Mouse (Mus musculus) brain, embryonic 14.5 days (tissue): ENCODE measurements around the gene Rps6ka1. TPM values are rescaled to one million over a fixed set of nuclear protein-coding genes. Genes with fewer than 3 reads are reported as not detected.

Source experiments
- DNase-seq: peaks from one replicate; pipeline ENCODE4 v3.0.0-alpha.2; 2011; ENCODE audit warnings: low read depth
- CTCF ChIP-seq: fragments of 200-500 bp; IDR thresholded peaks from 2 replicates; pipeline ENCODE4 v1.5.1; 2012; ENCODE audit warnings: inconsistent platforms, mild to moderate bottlenecking, moderate library complexity, borderline replicate concordance; ENCODE audit not compliant: insufficient read depth, insufficient read length; ENCODE audit errors: extremely low read depth
- POLR2A ChIP-seq: fragments of 200-500 bp; IDR thresholded peaks from 2 replicates; pipeline ENCODE4 v1.6.1; 2012; ENCODE audit warnings: mild to moderate bottlenecking, inconsistent platforms, borderline replicate concordance; ENCODE audit not compliant: poor library complexity, insufficient read depth, insufficient read length, severe bottlenecking; ENCODE audit errors: extremely low read depth
- polyA plus RNA-seq: library from polyadenylated mRNA; depleted of rRNA; stranded (reverse); fragments of >200 nt; gene quantifications from 2 replicates; pipeline ENCODE4 v1.2.3, GENCODE M21; 2012

Gene Rps6ka1
- polyA plus RNA-seq, 1 experiment = 20.1 TPM

DNA sequence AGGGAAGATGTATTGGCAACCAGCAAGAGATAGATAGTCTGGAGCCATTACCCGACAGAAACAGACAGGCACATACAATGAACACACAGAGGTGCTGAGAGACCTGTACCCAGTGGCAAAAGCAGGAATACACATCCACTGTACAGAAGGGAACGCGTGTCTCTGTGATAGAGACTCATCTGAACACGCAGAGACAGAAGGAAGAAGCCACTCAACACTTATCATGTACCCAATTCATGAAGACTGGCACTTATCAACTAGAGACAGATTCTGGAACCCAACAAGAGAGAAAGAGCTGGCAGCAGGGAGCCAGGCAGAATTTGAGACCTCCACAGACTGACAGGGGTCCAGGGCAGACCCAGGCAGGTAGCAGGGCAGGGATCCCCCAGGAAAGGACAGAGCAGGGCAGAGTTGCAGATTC is 14.2 kb downstream of the Rps6ka1 start:
- TF ChIP-seq POLR2A = no peak
- TF ChIP-seq CTCF = no peak
- DNase-seq = no peak

DNA sequence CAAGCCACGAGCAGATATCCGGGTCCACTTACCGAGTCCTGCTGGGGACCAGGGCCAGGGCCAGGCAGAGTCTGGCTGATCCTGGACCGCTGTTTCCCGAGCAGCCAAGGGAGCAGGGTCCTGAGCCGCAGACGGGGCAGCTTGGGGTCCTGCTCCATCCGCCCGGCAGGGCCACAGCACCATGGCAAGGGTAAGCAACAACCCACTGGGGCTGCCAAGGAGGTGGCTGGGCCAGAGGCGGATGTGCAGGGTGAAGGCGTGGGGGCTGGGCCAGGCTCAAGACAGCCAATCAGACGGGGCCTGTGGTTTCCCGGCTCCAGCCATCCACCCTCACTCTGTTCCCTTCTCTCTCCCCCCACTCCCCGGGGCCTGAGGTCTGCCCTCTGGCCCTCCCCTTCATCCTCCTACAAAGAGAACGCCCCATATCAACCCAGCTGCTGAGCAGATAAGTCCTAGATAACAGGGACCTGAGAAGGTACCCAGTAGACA is 14.7 kb downstream of the Rps6ka1 start:
- no peak for TF ChIP-seq POLR2A
- no peak for DNase-seq

DNA sequence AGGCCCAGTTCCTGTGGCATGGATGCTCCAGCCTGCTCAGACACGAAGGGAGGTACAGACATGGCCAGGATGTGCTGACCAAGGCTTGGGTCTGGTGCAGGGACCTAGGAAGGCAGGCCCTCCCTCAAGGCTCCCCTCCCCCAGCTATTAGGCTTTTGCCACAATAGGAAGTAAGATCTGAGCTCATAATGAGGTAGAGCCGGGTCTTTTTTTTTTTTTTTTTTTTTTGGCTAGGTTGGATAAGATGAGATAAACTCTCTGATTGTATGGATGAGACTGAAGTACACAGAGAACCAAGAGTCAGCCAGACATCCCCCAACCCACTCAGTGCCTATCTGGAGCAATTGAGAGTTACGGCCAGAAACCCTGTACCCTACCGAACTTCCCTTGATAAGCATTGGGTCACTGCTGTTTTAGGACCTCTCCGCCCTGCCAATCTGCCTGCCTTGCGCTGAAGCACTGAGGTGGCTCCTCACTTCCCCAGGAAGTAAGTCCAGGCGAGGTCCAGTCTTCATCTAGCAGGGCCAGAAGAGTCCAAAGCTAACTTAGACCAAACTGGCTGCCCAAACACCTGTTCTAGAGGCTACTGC is 15.3 kb downstream of the Rps6ka1 start:
- no peak for DNase-seq
- no peak for TF ChIP-seq POLR2A
- TF ChIP-seq CTCF = no peak

DNA sequence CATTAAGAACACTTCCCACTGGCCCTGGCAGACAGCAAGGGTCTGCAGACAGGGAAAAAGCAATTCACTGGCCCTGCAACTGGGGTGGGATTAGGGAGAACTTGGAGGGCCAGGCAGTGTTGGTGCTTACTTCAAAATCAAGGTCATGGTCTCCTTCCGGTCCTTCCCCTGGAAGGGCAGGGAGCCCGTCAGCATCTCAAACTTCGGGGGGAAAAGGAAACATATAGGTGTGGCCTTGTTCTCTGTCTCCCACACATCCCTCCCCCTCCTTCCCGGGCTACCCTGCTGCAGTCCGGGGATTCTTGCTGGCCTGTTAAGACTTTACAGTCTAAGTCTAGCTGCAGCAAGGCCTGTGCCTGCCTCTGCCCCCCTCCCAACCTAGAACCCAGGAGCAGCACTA is 22.4 kb downstream of the Rps6ka1 start:
- TF ChIP-seq POLR2A (no peak), CTCF (no peak)
- DNase-seq = no peak

DNA sequence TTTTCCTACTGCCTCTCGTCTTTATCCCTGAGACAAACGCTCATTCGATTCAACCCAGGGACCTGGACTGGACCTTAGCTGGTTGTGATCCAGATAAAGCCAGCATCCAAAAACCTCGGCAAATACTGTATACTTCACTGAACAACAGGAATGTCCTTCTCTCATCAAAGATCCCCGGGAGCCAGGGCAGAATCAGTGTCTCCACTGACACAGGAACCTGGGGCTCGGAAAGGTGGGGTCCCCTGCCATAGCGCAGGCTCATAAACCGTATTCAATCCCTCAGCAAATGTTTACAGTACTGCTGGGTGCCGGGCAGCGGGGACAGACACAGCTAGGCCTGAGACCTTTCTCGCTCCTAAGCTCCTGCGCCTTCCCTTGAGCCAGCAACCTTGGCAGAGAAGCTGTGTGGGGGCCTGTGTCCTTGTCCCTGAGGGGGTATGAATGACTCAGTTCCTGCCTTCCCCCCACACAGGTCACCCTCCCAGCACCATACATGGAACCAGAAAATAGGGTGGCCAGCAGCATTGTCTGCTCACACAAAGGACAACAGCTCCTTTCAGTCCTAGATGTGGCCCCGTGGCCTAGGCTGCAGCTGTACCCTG is 23.1 kb downstream of the Rps6ka1 start:
- DNase-seq = peak; percentile 37
- TF ChIP-seq CTCF = no peak
- TF ChIP-seq POLR2A = no peak

DNA sequence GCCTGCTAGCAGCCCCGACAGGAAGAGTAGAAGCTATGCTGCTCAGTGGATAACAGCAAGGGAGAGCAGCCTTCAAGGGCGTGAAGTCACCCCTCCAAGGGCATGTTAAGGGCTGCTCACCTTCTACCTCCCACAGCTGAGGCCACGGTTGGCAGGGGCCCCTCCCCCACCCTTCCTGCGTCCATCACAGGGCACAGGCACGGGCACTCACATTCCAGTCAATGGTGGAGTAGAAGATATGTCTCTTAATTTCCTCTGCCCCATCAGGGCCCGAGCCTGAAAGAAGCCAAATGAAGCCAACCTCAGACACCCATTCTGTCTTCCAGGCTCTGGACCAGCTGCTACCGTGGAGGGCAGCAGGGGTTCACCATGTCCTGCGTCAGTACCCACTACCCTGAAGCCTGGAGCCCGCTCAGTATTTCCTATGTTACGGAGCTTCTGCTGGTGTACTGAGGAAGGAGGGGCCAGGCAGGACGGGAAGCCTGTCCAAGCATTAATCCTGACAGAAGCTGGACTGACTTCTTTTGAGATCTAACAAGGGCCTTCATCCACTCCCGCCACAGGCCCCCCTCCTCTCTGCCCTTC is 23.7 kb downstream of the Rps6ka1 start:
- no peak for DNase-seq
- no peak for TF ChIP-seq POLR2A
- no peak for TF ChIP-seq CTCF

DNA sequence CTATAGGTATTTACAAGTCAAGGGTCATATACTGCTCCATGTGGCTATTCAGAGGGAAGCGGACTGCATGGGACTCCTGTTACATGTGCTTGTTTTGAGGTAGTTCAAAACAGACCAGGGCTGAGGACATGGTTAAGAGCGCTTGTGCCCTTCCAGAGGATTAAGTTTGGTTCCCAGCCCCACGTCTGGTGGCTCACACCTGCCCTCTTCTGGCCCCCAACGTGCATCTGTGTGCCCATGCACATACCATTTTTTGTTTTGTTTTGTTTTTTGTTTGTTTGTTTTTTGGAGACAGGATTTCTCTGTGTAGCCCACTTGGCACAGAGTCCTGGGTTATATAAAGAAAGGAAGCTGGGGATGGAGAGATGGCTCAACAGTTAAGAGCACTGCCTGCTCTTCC is 30.1 kb downstream of the Rps6ka1 start:
- TF ChIP-seq CTCF (no peak), POLR2A (no peak)
- DNase-seq = no peak

DNA sequence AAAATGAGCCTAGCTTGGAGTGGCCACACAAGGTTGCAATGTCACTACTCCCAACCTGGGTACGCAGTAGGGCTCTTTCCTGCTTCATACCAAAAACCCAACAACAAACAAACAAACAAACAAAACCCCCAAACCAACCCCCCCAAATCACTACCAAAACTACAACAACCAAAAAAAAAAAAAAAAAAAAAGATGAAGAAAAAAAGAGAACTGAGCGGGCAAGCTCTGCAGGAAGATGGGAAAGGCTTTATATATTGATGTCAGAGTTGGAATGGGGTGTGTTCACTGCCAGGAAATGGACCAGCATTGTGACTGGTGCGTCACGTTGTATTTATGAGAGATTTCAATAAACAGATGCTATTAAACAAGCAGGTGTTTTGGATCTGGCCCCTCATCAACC is 33.0 kb downstream of the Rps6ka1 start:
- no peak for TF ChIP-seq CTCF
- no peak for TF ChIP-seq POLR2A
- no peak for DNase-seq

DNA sequence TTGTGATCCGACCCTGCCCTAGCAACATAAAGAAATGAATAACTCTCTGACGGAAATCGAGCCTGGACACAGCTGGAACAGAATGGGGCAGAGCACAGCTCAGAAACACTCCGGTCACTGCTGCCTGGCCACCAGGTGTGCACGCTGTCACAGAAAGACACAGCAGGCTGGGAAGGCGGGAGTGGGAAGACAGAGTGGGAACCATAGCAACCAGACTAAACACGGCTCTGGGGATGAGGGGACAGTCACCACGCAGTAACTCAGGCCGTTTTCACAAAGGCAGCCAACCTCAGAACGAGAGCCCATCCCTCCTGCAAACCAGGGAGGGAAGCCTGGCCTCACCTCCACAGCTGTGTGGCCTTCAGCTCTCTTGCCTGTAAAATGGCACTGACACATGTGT is 34.0 kb downstream of the Rps6ka1 start:
- TF ChIP-seq POLR2A = no peak
- no peak for TF ChIP-seq CTCF
- DNase-seq = no peak

DNA sequence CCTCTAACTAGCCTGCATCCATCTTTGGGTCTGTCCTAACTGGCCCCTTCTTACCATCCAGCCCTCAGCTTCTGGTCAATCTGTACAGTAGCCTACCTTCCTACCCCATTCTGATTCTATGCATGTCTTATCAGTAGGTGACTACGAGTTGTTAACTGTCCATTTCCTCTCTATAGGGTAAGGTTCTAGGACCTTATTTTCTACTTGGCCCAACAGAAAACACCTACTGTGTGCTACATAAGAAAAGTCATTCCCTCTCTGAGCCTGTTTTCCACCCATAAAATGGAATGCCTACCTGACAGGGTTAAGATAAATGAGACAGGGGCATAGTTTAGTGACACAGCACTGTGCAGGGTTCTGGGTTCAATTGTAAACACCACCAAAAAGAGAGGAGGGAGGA is 41.0 kb downstream of the Rps6ka1 start:
- TF ChIP-seq CTCF = no peak
- DNase-seq = no peak

DNA sequence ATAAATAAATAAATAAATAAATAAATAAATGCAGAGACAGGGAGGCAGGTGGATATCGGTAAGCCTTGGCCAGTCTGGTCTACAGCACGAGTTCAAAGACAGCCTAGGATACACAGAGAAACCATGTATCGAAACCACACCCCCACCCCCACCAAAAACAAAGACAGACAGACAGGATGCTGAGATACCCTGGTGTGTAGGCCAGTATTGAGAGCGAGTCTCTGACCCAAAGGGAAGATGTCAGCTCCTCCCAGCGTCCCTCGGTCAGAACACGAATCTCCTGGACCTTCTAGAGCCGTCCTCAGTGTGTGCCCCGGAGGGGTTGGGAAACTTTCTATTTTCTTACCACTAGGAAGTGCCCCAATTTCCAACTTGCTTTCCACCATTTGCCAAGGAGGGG is 42.5 kb downstream of the Rps6ka1 start:
- TF ChIP-seq CTCF = no peak
- no peak for TF ChIP-seq POLR2A
- DNase-seq = no peak

DNA sequence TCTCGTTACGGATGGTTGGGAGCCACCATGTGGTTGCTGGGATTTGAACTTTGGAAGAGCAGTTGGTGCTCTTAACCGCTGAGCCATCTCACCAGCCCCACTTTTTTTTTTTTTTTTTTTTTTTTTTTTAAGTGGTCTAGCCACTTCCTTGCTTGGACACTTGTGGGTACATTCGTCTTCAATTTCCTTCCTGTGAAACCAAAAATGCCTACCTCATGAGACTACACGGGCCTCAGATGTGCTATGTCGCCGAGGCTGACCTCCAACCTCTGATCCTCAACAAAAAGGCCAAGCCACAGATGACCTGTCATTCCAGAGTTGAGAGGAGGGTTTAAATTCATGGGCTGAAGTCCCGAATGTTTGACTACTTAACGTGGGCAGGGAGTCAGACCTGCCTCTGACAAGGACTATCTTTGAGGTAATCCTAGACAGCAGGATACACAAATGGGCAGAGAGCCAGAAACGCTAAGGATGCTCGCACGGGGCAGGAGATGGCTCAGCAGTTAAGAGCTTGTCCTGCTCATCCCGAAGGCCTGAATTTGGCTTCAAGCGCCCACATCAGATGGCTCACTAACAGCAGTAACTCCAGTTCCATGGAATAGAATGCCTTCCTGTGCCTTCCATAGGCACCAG is 43.3 kb downstream of the Rps6ka1 start:
- TF ChIP-seq CTCF (no peak), POLR2A (no peak)
- no peak for DNase-seq
